Mouse (Mus musculus): ENCODE data around the gene Slc22a14. TPM values are rescaled to one million over a fixed set of nuclear protein-coding genes. Genes with fewer than 3 reads are reported as not detected.

Slc22a14 gene
- polyA plus RNA-seq, 1 experiment from 2014 or later: not detected

Other genes starting within 250 kb of the Slc22a14 start
- 5.6 and 6.4 TPM in 2 replicates for gene Acaa1b, start 208.5 kb downstream of the Slc22a14 start, polyA plus RNA-seq (2015; fragmentation: Nextera tagmentation; extraction: Ambion mirVana)
- not detected in 2 replicates for gene Gm47289, start 206.4 kb downstream of the Slc22a14 start, polyA plus RNA-seq (2015; fragmentation: Nextera tagmentation; extraction: Ambion mirVana)
- gene Slc22a13, start 156.5 kb downstream of the Slc22a14 start, polyA plus RNA-seq (2015; fragmentation: Nextera tagmentation; extraction: Ambion mirVana): 0.08 TPM in 1 of 2 replicates, not detected in the other
- gene Oxsr1, start 43.1 kb downstream of the Slc22a14 start, polyA plus RNA-seq (2015; fragmentation: Nextera tagmentation; extraction: Ambion mirVana): 12.2 and 13.0 TPM in 2 replicates
- gene Acaa1a, start 25.9 kb downstream of the Slc22a14 start, polyA plus RNA-seq (2015; fragmentation: Nextera tagmentation; extraction: Ambion mirVana): 123 and 128 TPM in 2 replicates
- 6.2 and 13.1 TPM in 2 replicates for gene Myd88, start 24.1 kb downstream of the Slc22a14 start, polyA plus RNA-seq (2015; fragmentation: Nextera tagmentation; extraction: Ambion mirVana)
- gene Xylb, start 8.2 kb downstream of the Slc22a14 start, polyA plus RNA-seq (2015; fragmentation: Nextera tagmentation; extraction: Ambion mirVana): 2.8 and 3.0 TPM in 2 replicates
- 32.9 and 43.2 TPM in 2 replicates for gene Acvr2b, start 36.6 kb upstream of the Slc22a14 start, polyA plus RNA-seq (2015; fragmentation: Nextera tagmentation; extraction: Ambion mirVana)
- 44.9 and 50.1 TPM in 2 replicates for gene Exog, start 79.4 kb upstream of the Slc22a14 start, polyA plus RNA-seq (2015; fragmentation: Nextera tagmentation; extraction: Ambion mirVana)
- gene Scn5a, start 213.5 kb upstream of the Slc22a14 start, polyA plus RNA-seq (2015; fragmentation: Nextera tagmentation; extraction: Ambion mirVana): 0.31 and 0.46 TPM in 2 replicates